Mouse (Mus musculus) lung, embryonic 14.5 days (tissue): ENCODE measurements at regions not wholly inside any gene's neighbourhood (a gene's known extent, or its start where the extent isn't known, plus 50 kb on each side); places are given as distances from the start of the nearest gene placed in this dataset.

ENCODE experiments used
- ATAC-seq: fragments of 200-750 bp; cut with Nextera tagmentation; 2 replicates; pipeline ENCODE4 v1.8.0; 2017; ENCODE audit warnings: mild to moderate bottlenecking, moderate TSS enrichment, moderate library complexity; ENCODE audit not compliant: insufficient read depth
- DNase-seq: peaks from one replicate; pipeline ENCODE4 v3.0.0-alpha.2; 2015
- H3K27ac ChIP-seq: fragments of 300-500 bp; sonication (generic); 2 replicates; pipeline ENCODE4 v1.5.1; 2014; ENCODE audit warnings: low read depth, mild to moderate bottlenecking, moderate library complexity
- H3K27me3 ChIP-seq: fragments of 300-500 bp; sonication (generic); 2 replicates; pipeline ENCODE4 v1.6.1; 2014; ENCODE audit warnings: low read length, control low read depth; ENCODE audit not compliant: insufficient read depth
- H3K36me3 ChIP-seq: fragments of 300-500 bp; sonication (generic); 2 replicates; pipeline ENCODE4 v1.6.1; 2014; ENCODE audit warnings: control low read depth; ENCODE audit not compliant: insufficient read depth
- H3K4me1 ChIP-seq: fragments of 300-500 bp; sonication (generic); 2 replicates; pipeline ENCODE4 v1.6.1; 2014; ENCODE audit warnings: antibody characterized with exemption, control low read depth; ENCODE audit not compliant: insufficient read depth
- H3K4me2 ChIP-seq: fragments of 300-500 bp; sonication (generic); 2 replicates; pipeline ENCODE4 v1.6.1; 2014; ENCODE audit warnings: mild to moderate bottlenecking
- H3K4me3 ChIP-seq: fragments of 300-500 bp; sonication (generic); 2 replicates; pipeline ENCODE4 v1.5.1; 2014; ENCODE audit warnings: low read depth, low read length
- H3K9ac ChIP-seq: fragments of 300-500 bp; sonication (generic); 2 replicates; pipeline ENCODE4 v1.6.1; 2014
- H3K9me3 ChIP-seq: fragments of 300-500 bp; sonication (generic); 2 replicates; pipeline ENCODE4 v1.6.1; 2016; ENCODE audit warnings: low read depth, low read length, control low read depth
- CTCF ChIP-seq: IDR thresholded peaks from 2 replicates; pipeline ENCODE4 v1.5.1; 2016; ENCODE audit warnings: antibody characterized with exemption, low read depth
- WGBS: fragments of 180-500 bp; shearing (Covaris S2); extraction: QIAGEN DNeasy Blood & Tissue Kit; methylation state at CpG from one replicate; pipeline ENCODE4 v1.1.7; 2014; 5-methylcytosine and 5-hydroxymethylcytosine counted together

- no peak overlapping the region for H3K27ac ChIP-seq
- H3K4me2 ChIP-seq, result no peak overlapping the region
- 88% methylated on average over 7 of the region's 7 CpGs for WGBS
- DNase-seq (no peak), ATAC-seq (no peak)
- TF ChIP-seq CTCF, result no peak
- no peaks in the 10 kb centered on the region for H3K27me3 ChIP-seq
- no peaks in the 10 kb centered on the region for H3K36me3 ChIP-seq
- no peaks in the 10 kb centered on the region for H3K4me1 ChIP-seq
- no peaks in the 10 kb centered on the region for H3K9me3 ChIP-seq
- no peak overlapping the region for H3K9ac ChIP-seq
- no peak overlapping the region for H3K4me3 ChIP-seq
These were observed 388.5 kb upstream of the Nfe2l3 start for GRCm38 (mm10) chr6:51043970-51044369.

GRCm38 (mm10) chr6:51044873-51045272 lies 387.6 kb upstream of the Nfe2l3 start:
- no peak overlapping the region for H3K9ac ChIP-seq
- H3K9me3 ChIP-seq, result no peaks in the 10 kb centered on the region
- DNase-seq (peak; percentile 45), ATAC-seq (no peak)
- H3K4me1 ChIP-seq, result no peaks in the 10 kb centered on the region
- no peaks in the 10 kb centered on the region for H3K27me3 ChIP-seq
- H3K4me2 ChIP-seq, result no peak overlapping the region
- WGBS, result 58% methylated on average over 14 of the region's 14 CpGs
- H3K36me3 ChIP-seq, result no peaks in the 10 kb centered on the region
- no peak overlapping the region for H3K27ac ChIP-seq
- TF ChIP-seq CTCF, result no peak
- no peak overlapping the region for H3K4me3 ChIP-seq

- H3K9me3 ChIP-seq, result no peaks in the 10 kb centered on the region
- no peaks in the 10 kb centered on the region for H3K36me3 ChIP-seq
- H3K27ac ChIP-seq, result no peak overlapping the region
- H3K4me2 ChIP-seq, result no peak overlapping the region
- no peak for ATAC-seq
- H3K9ac ChIP-seq, result no peak overlapping the region
- no peak for TF ChIP-seq CTCF
- DNase-seq, result no peak
- no peak overlapping the region for H3K4me3 ChIP-seq
- no peaks in the 10 kb centered on the region for H3K27me3 ChIP-seq
- H3K4me1 ChIP-seq, result no peaks in the 10 kb centered on the region
- WGBS, result 49% methylated on average over 5 of the region's 5 CpGs
These were observed 380.0 kb upstream of the Nfe2l3 start for GRCm38 (mm10) chr6:51052451-51052921.

GRCm38 (mm10) chr6:51057229-51057628 lies 375.2 kb upstream of the Nfe2l3 start:
- H3K4me3 ChIP-seq, result no peak overlapping the region
- no peak for ATAC-seq
- no peak for TF ChIP-seq CTCF
- H3K9me3 ChIP-seq, result no peaks in the 10 kb centered on the region
- H3K4me1 ChIP-seq, result no peaks in the 10 kb centered on the region
- H3K36me3 ChIP-seq, result no peaks in the 10 kb centered on the region
- H3K27ac ChIP-seq, result no peak overlapping the region
- no peaks in the 10 kb centered on the region for H3K27me3 ChIP-seq
- DNase-seq, result no peak
- H3K4me2 ChIP-seq, result no peak overlapping the region
- H3K9ac ChIP-seq, result no peak overlapping the region
- WGBS, result 42% methylated on average over 7 of the region's 7 CpGs

GRCm38 (mm10) chr6:51059923-51060847 lies 372.3 kb upstream of the Nfe2l3 start:
- DNase-seq, result no peak
- Histone ChIP-seq H3K27ac (no peak overlapping the region), H3K9ac (no peak overlapping the region), H3K9me3 (no peaks in the 10 kb centered on the region), H3K27me3 (no peaks in the 10 kb centered on the region), H3K36me3 (no peaks in the 10 kb centered on the region), H3K4me2 (no peak overlapping the region), H3K4me3 (no peak overlapping the region), H3K4me1 (no peaks in the 10 kb centered on the region)
- no peak for TF ChIP-seq CTCF
- no peak for ATAC-seq
- WGBS, result 50% methylated on average over 7 of the region's 7 CpGs

GRCm38 (mm10) chr6:51060848-51061535 lies 371.5 kb upstream of the Nfe2l3 start:
- Histone ChIP-seq H3K9ac (no peak overlapping the region), H3K27me3 (no peaks in the 10 kb centered on the region), H3K4me1 (no peaks in the 10 kb centered on the region), H3K36me3 (no peaks in the 10 kb centered on the region), H3K4me3 (no peak overlapping the region), H3K27ac (no peak overlapping the region), H3K4me2 (no peak overlapping the region), H3K9me3 (no peaks in the 10 kb centered on the region)
- TF ChIP-seq CTCF, result no peak
- ATAC-seq (no peak), DNase-seq (no peak)
- WGBS, result 37% methylated on average over 17 of the region's 17 CpGs

GRCm38 (mm10) chr6:51065156-51065555 lies 367.3 kb upstream of the Nfe2l3 start:
- TF ChIP-seq CTCF, result no peak
- 57% methylated on average over 6 of the region's 6 CpGs for WGBS
- Histone ChIP-seq H3K27me3 (no peaks in the 10 kb centered on the region), H3K4me1 (no peaks in the 10 kb centered on the region), H3K4me3 (no peak overlapping the region), H3K9ac (no peak overlapping the region), H3K27ac (no peak overlapping the region), H3K36me3 (no peaks in the 10 kb centered on the region), H3K9me3 (no peaks in the 10 kb centered on the region), H3K4me2 (no peak overlapping the region)
- no peak for DNase-seq
- ATAC-seq, result no peak
